Mouse (Mus musculus): ENCODE data around the gene Fam189a2. TPM values are rescaled to one million over a fixed set of nuclear protein-coding genes. Genes with fewer than 3 reads are reported as not detected.
A peak's percentile ranks its signal among the peaks of the same experiment; 100 is the strongest.

Fam189a2 gene
- total RNA-seq, 2 experiments from 2014 or later = 9.7 to 10.4 TPM

GRCm38 (mm10) chr19:24007002-24007637, 23.7 kb downstream of the Fam189a2 start:
- intact Hi-C loops (cut with DNase I) = no loop called here
- DNase-seq (ENCODE audit: extremely low spot score in 1 of 2, low spot score in 2 of 2) = no peak
- Histone ChIP-seq H3K27ac (no peak overlapping the region), H3K4me3 (no peak overlapping the region)
- TF ChIP-seq CTCF (IDR thresholded peaks at IDR 0.05) = no peak

- no peak for DNase-seq (ENCODE audit: extremely low spot score in 1 of 2, low spot score in 2 of 2)
- no peak for TF ChIP-seq CTCF (IDR thresholded peaks at IDR 0.05)
- intact Hi-C loops (cut with DNase I) = no loop called here
- Histone ChIP-seq H3K4me3 (no peak overlapping the region), H3K27ac (no peak overlapping the region)
Measured at GRCm38 (mm10) chr19:23995766-23996399, 34.9 kb downstream of the Fam189a2 start.

DNA sequence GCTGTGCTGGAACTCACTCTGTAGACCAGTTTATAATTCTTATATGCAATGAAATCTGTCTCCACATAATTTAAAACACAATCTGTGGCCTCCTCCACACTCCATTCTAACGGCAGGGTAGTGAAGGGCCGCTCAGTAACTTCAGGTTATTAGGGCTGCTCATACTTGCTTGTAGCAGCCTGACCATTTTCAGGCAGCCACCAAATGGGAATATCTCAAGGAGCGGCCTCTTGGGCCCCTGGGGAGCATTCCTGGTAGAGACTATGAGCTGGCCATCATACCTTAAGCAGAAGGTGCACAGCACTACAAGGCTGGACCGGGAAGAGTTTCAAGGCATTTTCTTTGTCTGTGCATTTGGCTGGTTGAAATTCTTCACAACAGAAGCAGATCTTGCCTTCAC, 42.7 kb downstream of the Fam189a2 start:
- intact Hi-C loops (cut with DNase I) = no loop called here
- H3K4me3 ChIP-seq = no peak overlapping the region
- no peak for DNase-seq (ENCODE audit: extremely low spot score in 1 of 2, low spot score in 2 of 2)
- no peak overlapping the region for H3K27ac ChIP-seq
- TF ChIP-seq CTCF (IDR thresholded peaks at IDR 0.05) = no peak

- DNase-seq (ENCODE audit: extremely low spot score in 1 of 2, low spot score in 2 of 2) = no peak
- intact Hi-C loops (cut with DNase I) = no loop called here
- Histone ChIP-seq H3K27ac (no peak overlapping the region), H3K4me3 (no peak overlapping the region)
- no peak for TF ChIP-seq CTCF (IDR thresholded peaks at IDR 0.05)
Measured at GRCm38 (mm10) chr19:23987291-23987690, 43.5 kb downstream of the Fam189a2 start.

DNA sequence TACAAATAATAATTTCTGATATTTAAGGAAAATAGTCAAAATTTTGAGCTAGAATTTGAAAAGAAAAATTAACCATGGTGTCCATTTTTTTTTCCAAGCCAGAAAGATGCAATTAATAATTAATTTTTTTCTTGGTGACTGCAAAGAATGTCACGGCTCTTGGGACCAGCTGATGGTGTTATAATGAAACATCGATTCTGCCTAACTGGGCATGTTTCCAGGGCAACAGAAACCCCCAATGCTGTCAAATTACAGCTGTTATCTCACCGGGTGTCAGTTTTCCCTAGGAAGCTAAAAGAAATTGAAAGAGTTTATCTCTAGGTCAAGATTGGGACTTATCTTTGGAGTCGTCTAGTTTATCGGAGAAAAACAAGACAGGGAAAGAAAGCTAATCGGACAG, 46.6 kb downstream of the Fam189a2 start:
- DNase-seq (ENCODE audit: extremely low spot score in 1 of 2, low spot score in 2 of 2) = no peak
- Histone ChIP-seq H3K4me3 (no peak overlapping the region), H3K27ac (no peak overlapping the region)
- no peak for TF ChIP-seq CTCF (IDR thresholded peaks at IDR 0.05)
- intact Hi-C loops (cut with DNase I) = loop anchor here (5.0 kb wide), 2 partner anchors 123 to 283 kb away; no protein-coding TSS in a partner anchor

DNA sequence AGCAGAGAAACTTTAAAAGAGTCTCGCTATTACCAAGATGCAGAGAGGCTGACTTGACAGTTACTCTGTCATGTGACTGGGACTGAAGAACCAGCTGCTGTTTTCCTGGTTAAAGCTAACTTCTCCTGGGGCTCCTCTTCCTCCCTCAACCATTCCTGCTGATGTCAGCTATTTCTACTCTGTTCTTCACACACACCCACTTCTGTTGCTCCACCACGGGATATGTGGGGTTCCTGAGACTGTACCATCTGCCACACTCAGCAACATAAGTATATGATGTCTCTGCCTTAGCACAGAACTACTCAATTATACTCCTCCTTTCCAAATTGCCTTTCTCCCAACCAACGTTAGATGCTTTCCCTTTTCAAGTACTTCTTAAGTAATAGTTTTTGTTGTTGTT, 50.2 kb downstream of the Fam189a2 start:
- H3K27ac ChIP-seq = no peak overlapping the region
- intact Hi-C loops (cut with DNase I) = loop anchor here (5.0 kb wide), 2 partner anchors 127 to 287 kb away; no protein-coding TSS in a partner anchor
- DNase-seq (ENCODE audit: extremely low spot score in 1 of 2, low spot score in 2 of 2) = peak; percentile 36 to 46
- no peak for TF ChIP-seq CTCF (IDR thresholded peaks at IDR 0.05)
- H3K4me3 ChIP-seq = no peak overlapping the region

DNA sequence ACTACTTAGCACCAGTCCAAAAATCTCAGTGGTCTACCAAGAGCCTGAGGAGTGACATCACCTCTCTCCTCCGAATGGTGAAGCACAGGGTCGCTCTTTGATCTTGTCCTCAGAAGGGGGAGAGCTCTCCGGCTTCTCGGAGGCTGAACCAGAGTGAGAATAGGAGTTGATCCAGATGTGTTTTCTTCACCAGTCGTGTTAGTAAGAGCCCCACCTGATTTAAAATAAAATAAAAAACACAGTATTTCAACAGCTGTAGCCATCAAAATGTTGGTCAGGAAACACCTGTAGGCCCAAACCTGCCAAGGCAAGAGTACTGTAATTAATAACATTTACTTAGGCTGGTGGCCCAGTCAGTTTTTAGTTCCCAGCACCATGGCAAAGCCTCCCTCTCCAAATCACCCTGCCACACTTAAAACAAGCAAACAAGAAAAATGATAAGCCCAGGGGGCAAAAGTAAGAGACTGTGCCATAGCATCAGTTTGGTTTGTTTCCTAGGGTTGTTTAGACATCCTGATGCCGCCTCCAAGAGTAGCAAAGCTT, 52.8 kb downstream of the Fam189a2 start:
- no peak overlapping the region for H3K27ac ChIP-seq
- no peak overlapping the region for H3K4me3 ChIP-seq
- no peak for DNase-seq (ENCODE audit: extremely low spot score in 1 of 2, low spot score in 2 of 2)
- no peak for TF ChIP-seq CTCF (IDR thresholded peaks at IDR 0.05)
- intact Hi-C loops (cut with DNase I) = no loop called here

- H3K27ac ChIP-seq = no peak overlapping the region
Measured at GRCm38 (mm10) chr19:23972881-23973649, 57.8 kb downstream of the Fam189a2 start.

DNA sequence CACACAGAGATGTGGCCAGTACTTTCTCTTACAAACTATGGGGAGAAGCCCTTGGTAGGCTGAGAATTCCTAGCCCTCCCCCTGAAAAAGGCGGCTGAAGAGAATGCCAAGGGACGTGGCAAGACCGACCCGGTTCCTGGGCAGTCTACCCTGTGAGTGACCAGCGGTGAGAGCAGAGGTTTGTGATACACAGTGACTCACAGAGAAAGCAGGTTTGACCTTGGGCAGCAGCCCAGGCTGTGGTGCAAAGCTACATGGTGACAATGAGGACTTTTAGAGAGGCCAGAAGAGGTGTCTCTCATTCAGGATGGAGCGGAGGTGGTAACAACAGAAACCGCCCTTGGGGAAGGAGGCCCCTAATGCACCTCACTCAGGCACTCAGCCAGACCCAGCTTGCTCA, 59.4 kb downstream of the Fam189a2 start:
- Histone ChIP-seq H3K4me3 (no peak overlapping the region), H3K27ac (no peak overlapping the region)
- DNase-seq (ENCODE audit: extremely low spot score in 1 of 2, low spot score in 2 of 2) = no peak
- no peak for TF ChIP-seq CTCF (IDR thresholded peaks at IDR 0.05)
- intact Hi-C loops (cut with DNase I) = no loop called here

More at GRCm38 (mm10) chr19:23972881-23973649, 57.8 kb downstream of the Fam189a2 start:
- TF ChIP-seq CTCF (IDR thresholded peaks at IDR 0.05) = no peak
- H3K4me3 ChIP-seq = no peak overlapping the region
- intact Hi-C loops (cut with DNase I) = no loop called here
- DNase-seq (ENCODE audit: extremely low spot score in 1 of 2, low spot score in 2 of 2) = no peak

DNA sequence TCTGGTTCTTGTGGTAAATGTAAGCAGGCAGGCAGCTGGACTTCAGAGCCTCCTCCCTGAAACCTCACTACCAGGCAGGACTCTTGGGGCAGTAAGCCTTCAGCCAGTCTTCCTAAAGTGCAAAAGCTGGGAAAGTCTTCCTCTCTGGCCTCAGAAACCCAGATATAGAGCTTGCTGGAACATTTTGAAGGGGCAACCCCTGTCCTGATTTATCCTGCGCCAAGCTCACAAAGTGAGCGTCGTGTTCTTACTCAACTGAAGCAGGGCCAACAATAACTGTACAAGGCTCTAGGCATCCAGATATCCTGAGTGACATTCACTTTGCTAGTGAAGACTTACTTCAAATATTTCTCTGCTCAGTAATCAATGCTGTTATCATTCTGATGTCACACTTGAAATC, 60.4 kb downstream of the Fam189a2 start:
- no peak overlapping the region for H3K27ac ChIP-seq
- intact Hi-C loops (cut with DNase I) = no loop called here
- TF ChIP-seq CTCF (IDR thresholded peaks at IDR 0.05) = no peak
- no peak overlapping the region for H3K4me3 ChIP-seq
- DNase-seq (ENCODE audit: extremely low spot score in 1 of 2, low spot score in 2 of 2) = no peak

DNA sequence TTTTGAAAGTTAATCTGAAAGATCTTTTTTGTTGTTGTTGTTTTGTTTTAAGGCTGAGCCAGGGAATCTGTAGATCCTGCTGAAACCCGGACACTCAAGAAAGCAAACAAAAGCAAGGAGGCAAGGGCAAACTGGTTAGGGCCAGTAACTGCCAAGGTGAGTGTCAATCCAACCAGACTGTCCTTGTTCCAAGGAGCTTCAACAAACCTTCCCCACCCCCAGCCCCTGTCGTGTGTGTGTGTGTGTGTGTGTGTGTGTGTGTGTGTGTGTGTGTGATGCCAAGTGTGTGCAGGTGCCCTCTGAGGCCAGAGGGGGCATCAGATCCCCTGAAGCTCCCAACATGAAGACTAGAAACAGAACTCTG, 62.0 kb downstream of the Fam189a2 start:
- H3K4me3 ChIP-seq = no peak overlapping the region
- intact Hi-C loops (cut with DNase I) = loop anchor here (2.0 to 10.0 kb wide), 2 partner anchors 52 to 424 kb away; no protein-coding TSS in a partner anchor
- no peak overlapping the region for H3K27ac ChIP-seq
- TF ChIP-seq CTCF (IDR thresholded peaks at IDR 0.05) = no peak
- no peak for DNase-seq (ENCODE audit: extremely low spot score in 1 of 2, low spot score in 2 of 2)
